Mouse (Mus musculus): Measurements from ENCODE around the gene Trak1. TPM values are rescaled to one million over a fixed set of nuclear protein-coding genes. Genes with fewer than 3 reads are reported as not detected.
A peak's percentile ranks its signal among the peaks of the same experiment; 100 is the strongest.

Gene Trak1
- total RNA-seq, 2 experiments from 2014 or later, result 172 to 191 TPM

GRCm38 (mm10) chr9:121366864-121367245 is 69.6 kb downstream of the Trak1 start:
- peak; percentile 77 for DNase-seq (ENCODE audit: low spot score)

- DNase-seq (ENCODE audit: low spot score), result peak; percentile 69
Observed at GRCm38 (mm10) chr9:121369573-121369972, 72.3 kb downstream of the Trak1 start.

GRCm38 (mm10) chr9:121371346-121371891 is 74.1 kb downstream of the Trak1 start:
- DNase-seq (ENCODE audit: low spot score), result peak; percentile 83

- DNase-seq (ENCODE audit: low spot score), result no peak
Observed at GRCm38 (mm10) chr9:121371946-121372646, 74.8 kb downstream of the Trak1 start.

- no peak for DNase-seq (ENCODE audit: low spot score)
Observed at GRCm38 (mm10) chr9:121373107-121373506, 75.8 kb downstream of the Trak1 start.

- no peak for DNase-seq (ENCODE audit: low spot score)
Observed at GRCm38 (mm10) chr9:121373512-121373911, 76.2 kb downstream of the Trak1 start.

DNA sequence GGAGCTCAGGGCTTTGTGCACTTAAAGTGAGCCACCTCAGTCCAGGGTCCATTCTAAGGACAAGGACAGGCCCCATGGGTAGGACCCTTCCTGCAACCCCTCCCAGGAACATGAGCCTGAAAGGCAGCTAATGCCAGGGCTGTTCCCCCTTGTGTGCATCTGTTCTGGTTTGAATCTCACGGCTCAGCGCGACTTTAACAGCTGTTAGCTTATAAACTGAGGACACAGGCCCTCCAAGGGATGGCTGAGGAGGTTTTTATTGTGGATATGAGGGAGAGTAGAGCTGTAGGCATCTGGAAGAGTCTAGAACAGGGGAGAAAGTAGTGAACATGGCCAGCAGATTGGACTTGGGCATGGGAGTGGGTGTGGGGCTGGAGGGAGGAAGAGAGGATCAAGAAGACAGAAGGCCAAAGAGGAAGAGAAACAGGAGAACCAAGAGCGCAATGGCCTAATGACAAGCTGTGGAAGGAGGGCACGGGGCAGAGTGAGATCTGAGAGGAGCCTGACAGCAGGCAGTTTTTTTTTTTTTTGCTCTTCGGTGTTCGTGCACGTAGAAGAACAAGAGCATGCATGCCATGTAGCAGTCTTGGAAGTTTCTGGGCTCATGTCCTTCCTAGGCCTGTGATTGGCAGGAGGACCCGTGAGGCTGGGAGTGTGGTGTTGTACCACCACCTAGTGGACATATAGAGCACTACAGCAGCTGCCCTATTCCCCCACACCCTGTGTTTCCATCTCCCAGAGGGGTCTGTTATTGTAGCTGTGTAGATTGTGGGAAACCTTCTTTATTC is 77.0 kb downstream of the Trak1 start:
- DNase-seq (ENCODE audit: low spot score), result peak; percentile 65

GRCm38 (mm10) chr9:121374864-121375255 is 77.6 kb downstream of the Trak1 start:
- no peak for DNase-seq (ENCODE audit: low spot score)

DNA sequence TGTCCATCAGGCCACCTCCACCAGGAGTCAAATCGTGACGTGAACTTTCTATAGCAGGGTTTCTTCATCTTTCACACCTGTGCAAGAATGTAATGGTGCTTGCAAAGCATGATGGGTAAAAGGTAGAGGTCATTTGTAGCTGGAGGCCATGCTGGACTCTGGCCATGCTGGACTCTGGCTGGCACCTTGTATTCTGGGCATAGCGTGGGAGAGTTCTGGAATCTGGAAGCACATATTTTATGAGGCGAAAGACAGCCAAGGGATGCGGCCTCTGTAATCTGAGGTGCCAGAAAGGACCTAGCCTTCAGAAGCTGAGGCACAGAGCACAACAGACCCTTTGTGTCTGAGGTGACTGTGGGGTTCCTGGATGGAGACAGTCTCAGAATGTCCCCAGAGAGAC is 78.8 kb downstream of the Trak1 start:
- no peak for DNase-seq (ENCODE audit: low spot score)

GRCm38 (mm10) chr9:121380310-121380920 is 83.1 kb downstream of the Trak1 start:
- no peak for DNase-seq (ENCODE audit: low spot score)

GRCm38 (mm10) chr9:121381678-121382297 is 84.5 kb downstream of the Trak1 start:
- no peak for DNase-seq (ENCODE audit: low spot score)

- no peak for DNase-seq (ENCODE audit: low spot score)
Observed at GRCm38 (mm10) chr9:121382568-121382967, 85.3 kb downstream of the Trak1 start.

GRCm38 (mm10) chr9:121383180-121383586 is 85.9 kb downstream of the Trak1 start:
- no peak for DNase-seq (ENCODE audit: low spot score)

DNA sequence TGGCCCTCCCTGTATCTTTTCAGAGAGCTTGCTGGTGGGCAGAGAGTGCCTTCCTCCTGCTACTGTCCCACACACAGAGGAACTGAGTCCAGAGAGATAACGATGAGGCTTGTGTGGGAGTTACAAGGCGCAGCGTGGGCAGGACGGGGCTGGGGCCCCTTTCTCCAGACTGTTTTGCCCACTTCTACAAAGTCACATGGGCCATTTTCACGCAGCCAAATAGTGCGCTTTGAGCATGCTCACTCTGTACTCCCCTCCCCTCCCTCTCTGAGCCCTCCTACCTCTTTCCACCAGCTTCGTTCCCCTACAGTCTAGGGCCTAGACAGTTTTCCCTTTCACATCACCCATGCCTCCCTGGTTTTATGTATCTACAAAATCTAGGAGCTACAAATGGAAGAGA is 87.3 kb downstream of the Trak1 start:
- no peak for DNase-seq (ENCODE audit: low spot score)

DNA sequence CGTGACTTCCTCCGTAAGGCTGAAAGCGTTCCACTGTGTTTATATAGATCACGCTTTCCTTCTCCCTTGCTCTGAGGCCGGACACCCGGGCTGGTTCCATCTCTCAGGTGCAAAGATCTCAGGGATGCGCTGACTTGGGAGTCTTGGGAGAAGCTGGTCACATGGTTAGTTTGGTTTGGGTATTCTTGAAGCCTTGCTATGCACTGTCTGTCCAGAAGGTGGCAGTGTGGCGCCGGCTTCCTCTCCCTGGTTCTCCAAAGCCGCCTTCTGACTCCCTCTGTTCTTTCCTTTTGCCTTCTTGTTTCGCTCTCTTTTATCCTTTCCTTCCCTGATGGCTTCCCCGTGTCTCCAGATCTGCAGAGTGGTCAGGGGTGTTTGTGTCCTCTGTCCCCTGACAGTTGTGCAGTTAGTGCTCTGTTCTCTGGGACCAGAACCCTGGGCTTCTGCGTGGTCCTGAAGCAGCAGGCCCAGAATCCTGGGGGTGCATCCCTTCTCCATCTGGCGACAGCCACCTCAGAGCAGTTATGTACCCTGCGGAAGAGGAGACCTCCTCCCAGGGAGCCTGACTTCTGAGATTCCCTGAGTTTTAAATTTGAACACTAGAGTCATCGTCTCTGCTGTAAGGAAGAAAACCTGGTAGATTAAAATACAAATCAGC is 87.9 kb downstream of the Trak1 start:
- DNase-seq (ENCODE audit: low spot score), result peak; percentile 80

- no peak for DNase-seq (ENCODE audit: low spot score)
Observed at GRCm38 (mm10) chr9:121385749-121386350, 88.5 kb downstream of the Trak1 start.

GRCm38 (mm10) chr9:121387539-121388272 is 90.4 kb downstream of the Trak1 start:
- no peak for DNase-seq (ENCODE audit: low spot score)

DNA sequence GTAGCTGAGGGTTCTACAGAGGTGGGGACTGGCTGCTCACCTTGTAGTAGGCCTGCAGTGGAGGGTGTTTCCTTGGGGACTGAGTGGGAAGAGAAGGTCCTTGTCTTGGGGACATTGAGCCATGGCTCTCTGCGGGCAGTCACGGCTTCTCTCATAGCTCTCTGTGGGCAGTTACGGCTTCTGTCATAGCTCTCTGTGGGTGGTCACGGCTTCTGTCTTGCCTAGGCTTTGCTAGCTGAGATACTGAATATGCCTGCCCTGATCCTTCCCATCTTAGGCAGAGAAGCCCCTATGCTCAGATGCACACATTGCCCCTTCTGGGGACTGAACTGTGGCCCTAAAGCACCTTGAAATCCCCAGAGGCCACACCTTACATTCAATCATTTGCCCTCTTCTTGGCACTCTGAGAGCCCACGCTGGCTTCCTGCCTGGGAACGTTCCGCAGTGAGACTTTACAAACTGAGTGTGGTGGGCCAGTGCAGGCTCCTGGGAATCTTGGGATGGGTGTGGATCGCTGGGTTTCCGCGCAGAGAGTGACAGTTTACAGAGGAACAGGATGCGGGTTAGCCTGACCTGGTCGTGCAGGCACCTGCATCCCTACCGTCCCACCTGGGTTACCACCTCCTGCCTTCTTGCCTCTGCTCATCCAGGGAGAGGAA is 91.1 kb downstream of the Trak1 start:
- DNase-seq (ENCODE audit: low spot score), result no peak

DNA sequence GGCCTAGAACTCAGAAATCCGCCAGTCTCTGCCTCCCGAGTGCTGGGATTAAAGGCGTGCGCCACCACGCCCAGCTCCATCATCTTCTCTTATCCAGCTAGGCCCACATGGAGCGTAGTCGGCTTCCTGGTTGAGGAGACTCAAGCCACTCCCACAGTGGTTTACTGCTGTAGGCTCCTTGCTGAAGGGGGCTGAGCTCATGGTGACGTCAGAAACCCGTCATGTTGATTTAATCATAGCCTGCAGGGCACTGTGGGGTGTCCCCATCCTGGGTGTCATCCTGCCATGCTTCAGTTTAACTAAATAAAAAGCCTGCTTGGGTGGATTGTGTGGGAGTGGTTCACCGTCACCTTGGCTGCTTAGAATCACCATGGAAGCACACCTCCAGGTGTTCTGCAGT is 92.0 kb downstream of the Trak1 start:
- DNase-seq (ENCODE audit: low spot score), result no peak

GRCm38 (mm10) chr9:121391898-121392297 is 94.6 kb downstream of the Trak1 start:
- no peak for DNase-seq (ENCODE audit: low spot score)

Data from gastrocnemius, adult 18-20 months (tissue).